Mouse (Mus musculus): ENCODE data around the gene Ifit3b. TPM values are rescaled to one million over a fixed set of nuclear protein-coding genes. Genes with fewer than 3 reads are reported as not detected.
"Not testable (repeated sequence)": the region's sequence is repeated elsewhere in the genome, so short reads cannot be mapped to it uniquely, and the experiment has no call there.

The Ifit3b gene
- polyA plus RNA-seq, 1 experiment from 2014 or later = 0.11 TPM

GRCm38 (mm10) chr19:34598341-34598740 lies 9.4 kb upstream of the Ifit3b start:
- DNase-seq (ENCODE audit: low spot score) (no peak), ATAC-seq (ENCODE audit: insufficient number of reproducible peaks, low FRiP score, low TSS enrichment, low read depth) (no peak)
- H3K4me1 ChIP-seq (ENCODE audit: control insufficient read depth, insufficient read depth, low read length) = no peaks in the 10 kb centered on the region
- H3K9ac ChIP-seq (ENCODE audit: low read length) = no peak overlapping the region
- no peaks in the 10 kb centered on the region for H3K36me3 ChIP-seq (ENCODE audit: control insufficient read depth, insufficient read depth, low read length)
- WGBS = 89% methylated on average over 2 of the region's 2 CpGs
- no peak overlapping the region for H3K4me3 ChIP-seq (ENCODE audit: low read depth, low read length)
- H3K27me3 ChIP-seq (ENCODE audit: control insufficient read depth, insufficient read depth, low read length) = no peaks in the 10 kb centered on the region
- H3K27ac ChIP-seq (replicated peaks; ENCODE audit: low read depth, low read length) = no peak overlapping the region
- H3K4me2 ChIP-seq (ENCODE audit: low read depth, severe bottlenecking) = no peak overlapping the region
- H3K9me3 ChIP-seq (ENCODE audit: control insufficient read depth, low read length) = no peaks in the 10 kb centered on the region

- H3K27me3 ChIP-seq (ENCODE audit: control insufficient read depth, insufficient read depth, low read length); H3K4me1 ChIP-seq (ENCODE audit: control insufficient read depth, insufficient read depth, low read length); H3K36me3 ChIP-seq (ENCODE audit: control insufficient read depth, insufficient read depth, low read length); ATAC-seq (ENCODE audit: insufficient number of reproducible peaks, low FRiP score, low TSS enrichment, low read depth); H3K4me2 ChIP-seq (ENCODE audit: low read depth, severe bottlenecking); H3K4me3 ChIP-seq (ENCODE audit: low read depth, low read length); DNase-seq (ENCODE audit: low spot score); H3K27ac ChIP-seq (replicated peaks; ENCODE audit: low read depth, low read length); H3K9ac ChIP-seq (ENCODE audit: low read length); H3K9me3 ChIP-seq (ENCODE audit: control insufficient read depth, low read length): not testable (repeated sequence)
Measured at GRCm38 (mm10) chr19:34599250-34599649, 8.5 kb upstream of the Ifit3b start.

- 44% methylated on average over 1 of the region's 1 CpGs for WGBS
- H3K9me3 ChIP-seq (ENCODE audit: control insufficient read depth, low read length); H3K4me2 ChIP-seq (ENCODE audit: low read depth, severe bottlenecking); H3K36me3 ChIP-seq (ENCODE audit: control insufficient read depth, insufficient read depth, low read length); H3K9ac ChIP-seq (ENCODE audit: low read length); DNase-seq (ENCODE audit: low spot score); H3K27me3 ChIP-seq (ENCODE audit: control insufficient read depth, insufficient read depth, low read length); ATAC-seq (ENCODE audit: insufficient number of reproducible peaks, low FRiP score, low TSS enrichment, low read depth); H3K27ac ChIP-seq (replicated peaks; ENCODE audit: low read depth, low read length); H3K4me3 ChIP-seq (ENCODE audit: low read depth, low read length); H3K4me1 ChIP-seq (ENCODE audit: control insufficient read depth, insufficient read depth, low read length): not testable (repeated sequence)
Measured at GRCm38 (mm10) chr19:34601888-34602287, 5.9 kb upstream of the Ifit3b start, which contains the start of gene Ifit1bl1. TSS of gene Ifit1bl1 (minus strand) at chr19:34601956.

GRCm38 (mm10) chr19:34605472-34605871 lies 2.3 kb upstream of the Ifit3b start:
- no peak for DNase-seq (ENCODE audit: low spot score)
- WGBS = 86% methylated on average over 3 of the region's 3 CpGs
- Histone ChIP-seq H3K27me3 (ENCODE audit: control insufficient read depth, insufficient read depth, low read length) (no peaks in the 10 kb centered on the region), H3K9me3 (ENCODE audit: control insufficient read depth, low read length) (no peaks in the 10 kb centered on the region), H3K4me3 (ENCODE audit: low read depth, low read length) (no peak overlapping the region), H3K4me1 (ENCODE audit: control insufficient read depth, insufficient read depth, low read length) (no peaks in the 10 kb centered on the region), H3K4me2 (ENCODE audit: low read depth, severe bottlenecking) (no peak overlapping the region), H3K27ac (replicated peaks; ENCODE audit: low read depth, low read length) (no peak overlapping the region), H3K9ac (ENCODE audit: low read length) (no peak overlapping the region), H3K36me3 (ENCODE audit: control insufficient read depth, insufficient read depth, low read length) (no peaks in the 10 kb centered on the region)
- ATAC-seq (ENCODE audit: insufficient number of reproducible peaks, low FRiP score, low TSS enrichment, low read depth) = no peak

GRCm38 (mm10) chr19:34610118-34610517 lies 2.3 kb downstream of the Ifit3b start:
- not testable (repeated sequence) for H3K4me1 ChIP-seq (ENCODE audit: control insufficient read depth, insufficient read depth, low read length); H3K27me3 ChIP-seq (ENCODE audit: control insufficient read depth, insufficient read depth, low read length); DNase-seq (ENCODE audit: low spot score); H3K9me3 ChIP-seq (ENCODE audit: control insufficient read depth, low read length); H3K36me3 ChIP-seq (ENCODE audit: control insufficient read depth, insufficient read depth, low read length); ATAC-seq (ENCODE audit: insufficient number of reproducible peaks, low FRiP score, low TSS enrichment, low read depth); H3K4me2 ChIP-seq (ENCODE audit: low read depth, severe bottlenecking); H3K4me3 ChIP-seq (ENCODE audit: low read depth, low read length); H3K27ac ChIP-seq (replicated peaks; ENCODE audit: low read depth, low read length); H3K9ac ChIP-seq (ENCODE audit: low read length)
- 84% methylated on average over 3 of the region's 3 CpGs for WGBS

- H3K9ac ChIP-seq (ENCODE audit: low read length); H3K4me3 ChIP-seq (ENCODE audit: low read depth, low read length); H3K27ac ChIP-seq (replicated peaks; ENCODE audit: low read depth, low read length); H3K27me3 ChIP-seq (ENCODE audit: control insufficient read depth, insufficient read depth, low read length); H3K4me1 ChIP-seq (ENCODE audit: control insufficient read depth, insufficient read depth, low read length); DNase-seq (ENCODE audit: low spot score); H3K36me3 ChIP-seq (ENCODE audit: control insufficient read depth, insufficient read depth, low read length); H3K4me2 ChIP-seq (ENCODE audit: low read depth, severe bottlenecking); H3K9me3 ChIP-seq (ENCODE audit: control insufficient read depth, low read length); ATAC-seq (ENCODE audit: insufficient number of reproducible peaks, low FRiP score, low TSS enrichment, low read depth): not testable (repeated sequence)
- 75% methylated on average over 4 of the region's 11 CpGs for WGBS
Measured at GRCm38 (mm10) chr19:34612243-34613001, 4.7 kb downstream of the Ifit3b start.

GRCm38 (mm10) chr19:34620871-34621270 lies 13.1 kb downstream of the Ifit3b start:
- no peak overlapping the region for H3K4me3 ChIP-seq (ENCODE audit: low read depth, low read length)
- WGBS = 95% methylated on average over 5 of the region's 5 CpGs
- H3K4me1 ChIP-seq (ENCODE audit: control insufficient read depth, insufficient read depth, low read length) = no peaks in the 10 kb centered on the region
- H3K27ac ChIP-seq (replicated peaks; ENCODE audit: low read depth, low read length) = no peak overlapping the region
- H3K4me2 ChIP-seq (ENCODE audit: low read depth, severe bottlenecking) = no peak overlapping the region
- DNase-seq (ENCODE audit: low spot score) = no peak
- H3K36me3 ChIP-seq (ENCODE audit: control insufficient read depth, insufficient read depth, low read length) = no peaks in the 10 kb centered on the region
- no peaks in the 10 kb centered on the region for H3K9me3 ChIP-seq (ENCODE audit: control insufficient read depth, low read length)
- no peaks in the 10 kb centered on the region for H3K27me3 ChIP-seq (ENCODE audit: control insufficient read depth, insufficient read depth, low read length)
- ATAC-seq (ENCODE audit: insufficient number of reproducible peaks, low FRiP score, low TSS enrichment, low read depth) = no peak
- H3K9ac ChIP-seq (ENCODE audit: low read length) = no peak overlapping the region

- no peak overlapping the region for H3K27ac ChIP-seq (replicated peaks; ENCODE audit: low read depth, low read length)
- WGBS = 96% methylated on average over 6 of the region's 6 CpGs
- no peak for ATAC-seq (ENCODE audit: insufficient number of reproducible peaks, low FRiP score, low TSS enrichment, low read depth)
Measured at GRCm38 (mm10) chr19:34623781-34624180, 16.0 kb downstream of the Ifit3b start.

GRCm38 (mm10) chr19:34624663-34625062 lies 16.9 kb downstream of the Ifit3b start:
- Histone ChIP-seq H3K36me3 (ENCODE audit: control insufficient read depth, insufficient read depth, low read length) (no peaks in the 10 kb centered on the region), H3K4me3 (ENCODE audit: low read depth, low read length) (no peak overlapping the region), H3K9me3 (ENCODE audit: control insufficient read depth, low read length) (no peaks in the 10 kb centered on the region), H3K4me2 (ENCODE audit: low read depth, severe bottlenecking) (no peak overlapping the region), H3K27ac (replicated peaks; ENCODE audit: low read depth, low read length) (no peak overlapping the region), H3K4me1 (ENCODE audit: control insufficient read depth, insufficient read depth, low read length) (no peaks in the 10 kb centered on the region), H3K27me3 (ENCODE audit: control insufficient read depth, insufficient read depth, low read length) (no peaks in the 10 kb centered on the region), H3K9ac (ENCODE audit: low read length) (no peak overlapping the region)
- 86% methylated on average over 4 of the region's 4 CpGs for WGBS
- ATAC-seq (ENCODE audit: insufficient number of reproducible peaks, low FRiP score, low TSS enrichment, low read depth) (no peak), DNase-seq (ENCODE audit: low spot score) (no peak)

More at GRCm38 (mm10) chr19:34623781-34624180, 16.0 kb downstream of the Ifit3b start:
- no peak overlapping the region for H3K4me3 ChIP-seq (ENCODE audit: low read depth, low read length)
- no peak for DNase-seq (ENCODE audit: low spot score)
- H3K4me2 ChIP-seq (ENCODE audit: low read depth, severe bottlenecking) = no peak overlapping the region
- H3K9me3 ChIP-seq (ENCODE audit: control insufficient read depth, low read length) = no peaks in the 10 kb centered on the region
- H3K36me3 ChIP-seq (ENCODE audit: control insufficient read depth, insufficient read depth, low read length) = no peaks in the 10 kb centered on the region
- H3K27me3 ChIP-seq (ENCODE audit: control insufficient read depth, insufficient read depth, low read length) = no peaks in the 10 kb centered on the region
- H3K9ac ChIP-seq (ENCODE audit: low read length) = no peak overlapping the region
- H3K4me1 ChIP-seq (ENCODE audit: control insufficient read depth, insufficient read depth, low read length) = no peaks in the 10 kb centered on the region

Data from limb, embryonic 11.5 days (tissue).